Mouse (Mus musculus) hindbrain, postnatal 0 days (tissue): Measurements from ENCODE around the gene Crp. TPM values are rescaled to one million over a fixed set of nuclear protein-coding genes. Genes with fewer than 3 reads are reported as not detected.

Experiments used
- ATAC-seq: fragments of 200-750 bp; cut with Nextera tagmentation; 2 replicates; pipeline ENCODE4 v1.8.0; 2017; ENCODE audit warnings: mild to moderate bottlenecking, moderate TSS enrichment, moderate library complexity
- DNase-seq: peaks from one replicate; pipeline ENCODE4 v3.0.0-alpha.2; 2015; ENCODE audit warnings: low spot score
- H3K27ac ChIP-seq: fragments of 300-500 bp; sonication (generic); 2 replicates; pipeline ENCODE4 v1.5.1; 2014; ENCODE audit warnings: mild to moderate bottlenecking
- H3K27me3 ChIP-seq: fragments of 300-500 bp; sonication (generic); 2 replicates; pipeline ENCODE4 v1.6.1; 2014; ENCODE audit warnings: low read length, mixed read lengths; ENCODE audit not compliant: insufficient read depth
- H3K36me3 ChIP-seq: fragments of 300-500 bp; sonication (generic); 2 replicates; pipeline ENCODE4 v1.6.1; 2014; ENCODE audit warnings: low read length, mixed read lengths; ENCODE audit not compliant: insufficient read depth
- H3K4me1 ChIP-seq: fragments of 300-500 bp; sonication (generic); 2 replicates; pipeline ENCODE4 v1.6.1; 2014; ENCODE audit warnings: antibody characterized with exemption, low read length, mixed read lengths; ENCODE audit not compliant: insufficient read depth
- H3K4me2 ChIP-seq: fragments of 300-500 bp; sonication (generic); 2 replicates; pipeline ENCODE4 v1.6.1; 2014; ENCODE audit warnings: low read depth, mild to moderate bottlenecking, low read length, moderate library complexity, mixed read lengths
- H3K4me3 ChIP-seq: fragments of 300-500 bp; sonication (generic); 2 replicates; pipeline ENCODE4 v1.5.1; 2014; ENCODE audit warnings: low read length
- H3K9ac ChIP-seq: fragments of 300-500 bp; sonication (generic); replicated peaks from 2 replicates; pipeline ENCODE4 v1.6.1; 2014; ENCODE audit warnings: mild to moderate bottlenecking, low read length, moderate library complexity, mixed read lengths
- H3K9me3 ChIP-seq: fragments of 300-500 bp; sonication (generic); 2 replicates; pipeline ENCODE4 v1.6.1; 2016; ENCODE audit warnings: low read length, mixed read lengths
- CTCF ChIP-seq: IDR thresholded peaks from 2 replicates; pipeline ENCODE4 v1.5.1; 2016; ENCODE audit warnings: antibody characterized with exemption, control low read depth, low read depth
- WGBS: fragments of 180-500 bp; shearing (Covaris S2); extraction: QIAGEN DNeasy Blood & Tissue Kit; methylation state at CpG from one replicate; pipeline ENCODE4 v1.1.7; 2014; 5-methylcytosine and 5-hydroxymethylcytosine counted together
- polyA plus RNA-seq: library from polyadenylated mRNA; unstranded; fragments of >200 nt; fragmentation: Nextera tagmentation; extraction: Ambion mirVana; gene quantifications from 2 replicates; pipeline ENCODE4 v1.2.1, GENCODE M21; 2015
- total RNA-seq: library from RNA; depleted of rRNA; stranded (reverse); fragments of >200 nt; gene quantifications from 2 replicates; pipeline ENCODE4 v1.2.3, GENCODE M21; 2014

Gene Crp
- total and polyA plus RNA-seq, 2 experiments from 2014 or later: 0.14 TPM; not detected in 1

DNA sequence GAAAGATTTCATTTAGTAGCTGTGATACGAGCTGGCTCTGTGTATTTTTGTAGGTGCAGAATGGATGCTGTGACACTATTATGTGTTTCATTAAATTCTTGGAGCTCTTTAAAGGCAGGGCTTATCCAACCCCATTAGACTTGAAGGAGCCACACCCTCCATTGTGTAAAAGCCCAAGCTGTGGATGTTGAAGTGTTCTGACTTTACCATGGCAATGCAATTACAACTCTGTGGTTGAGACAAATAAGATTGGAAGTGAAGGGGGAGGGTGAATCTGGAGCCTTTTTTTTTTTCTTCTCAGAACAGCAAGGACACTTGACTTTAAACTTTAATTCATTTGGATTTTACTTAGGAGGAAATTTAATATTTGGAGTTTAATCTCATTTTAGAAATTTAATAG is 13.9 kb upstream of the Crp start:
- H3K27ac ChIP-seq: no peak overlapping the region
- no peak for ATAC-seq
- peaks cover 4% of the 10 kb centered on the region; the same call in 1 of the 2 replicates for H3K9me3 ChIP-seq
- DNase-seq: no peak
- no peaks in the 10 kb centered on the region for H3K36me3 ChIP-seq
- 57% methylated on average over 1 of the region's 1 CpGs for WGBS
- no peaks in the 10 kb centered on the region for H3K27me3 ChIP-seq
- H3K4me1 ChIP-seq: no peaks in the 10 kb centered on the region
- H3K9ac ChIP-seq: no peak overlapping the region
- no peak for TF ChIP-seq CTCF
- H3K4me3 ChIP-seq: no peak overlapping the region
- H3K4me2 ChIP-seq: no peak overlapping the region

DNA sequence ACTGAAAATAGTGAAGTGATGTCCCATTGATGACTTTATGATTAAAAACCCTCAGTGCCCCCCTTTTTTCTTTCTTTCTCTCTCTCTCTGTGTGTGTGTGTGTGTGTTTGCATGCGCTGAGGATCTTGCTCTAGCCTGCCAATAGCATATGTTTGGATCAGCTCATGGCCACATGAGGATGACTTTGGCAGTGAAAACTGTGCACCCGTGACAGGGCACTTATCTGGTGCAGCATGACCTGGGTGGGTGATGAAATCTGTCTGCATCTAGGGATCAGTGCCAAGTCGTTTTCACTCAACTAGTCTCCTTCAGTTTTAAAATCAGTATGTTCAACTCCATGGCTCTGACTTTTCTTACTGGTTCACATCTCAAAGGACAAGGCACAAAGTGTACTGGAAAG is 12.7 kb upstream of the Crp start:
- no peaks in the 10 kb centered on the region for H3K36me3 ChIP-seq
- H3K27me3 ChIP-seq: no peaks in the 10 kb centered on the region
- H3K4me1 ChIP-seq: no peaks in the 10 kb centered on the region
- WGBS: 65% methylated on average over 3 of the region's 3 CpGs
- H3K27ac ChIP-seq: no peak overlapping the region
- ATAC-seq (no peak), DNase-seq (no peak)
- H3K4me2 ChIP-seq: no peak overlapping the region
- no peak for TF ChIP-seq CTCF
- peaks cover 4% of the 10 kb centered on the region; the same call in 1 of the 2 replicates for H3K9me3 ChIP-seq
- H3K4me3 ChIP-seq: no peak overlapping the region
- H3K9ac ChIP-seq: no peak overlapping the region

DNA sequence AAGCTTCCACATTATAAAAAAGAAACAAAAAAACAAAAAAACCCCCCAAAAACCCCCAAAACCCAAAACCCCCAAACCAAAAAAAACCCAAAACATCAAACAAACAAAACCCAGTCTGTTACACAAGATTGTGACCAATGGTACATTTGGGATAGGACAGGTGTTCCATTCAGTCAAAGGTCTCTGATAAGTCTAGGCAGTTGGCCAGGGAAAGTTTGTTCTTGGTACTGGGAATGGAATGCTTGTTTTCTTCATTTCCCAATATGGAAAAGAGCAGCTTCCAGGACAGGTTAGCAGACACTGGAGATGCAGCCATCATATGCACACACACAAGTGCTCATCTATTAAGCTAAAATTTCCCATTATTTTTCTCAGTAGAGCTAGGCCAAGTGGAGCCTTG is 433 bp upstream of the Crp start:
- H3K27ac ChIP-seq: no peak overlapping the region
- H3K36me3 ChIP-seq: no peaks in the 10 kb centered on the region
- H3K4me3 ChIP-seq: no peak overlapping the region
- H3K9ac ChIP-seq: no peak overlapping the region
- H3K4me2 ChIP-seq: no peak overlapping the region
- no peak for TF ChIP-seq CTCF
- no peak for ATAC-seq
- no peaks in the 10 kb centered on the region for H3K27me3 ChIP-seq
- no peaks in the 10 kb centered on the region for H3K4me1 ChIP-seq
- no peaks in the 10 kb centered on the region for H3K9me3 ChIP-seq
- DNase-seq: no peak

DNA sequence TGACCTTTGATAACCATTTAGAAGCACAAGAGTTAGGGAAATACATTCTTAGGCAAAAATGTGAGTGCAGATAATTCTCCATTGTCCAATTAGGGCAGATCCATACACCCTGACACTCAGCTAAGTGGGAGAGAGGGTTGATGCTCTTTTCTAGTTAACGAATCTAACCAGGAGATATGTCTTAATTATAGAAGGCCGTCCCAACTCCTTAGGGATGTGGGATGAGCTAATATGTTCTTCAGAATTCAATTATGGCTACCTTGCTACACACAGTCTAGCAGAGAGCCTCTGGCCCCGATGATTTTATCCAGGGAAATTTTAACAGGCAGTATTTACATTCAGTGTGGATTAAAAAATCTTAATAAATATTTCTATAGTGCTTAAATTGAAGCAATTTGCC is 3.0 kb downstream of the Crp start:
- Histone ChIP-seq H3K27ac (no peak overlapping the region), H3K27me3 (no peaks in the 10 kb centered on the region), H3K36me3 (no peaks in the 10 kb centered on the region), H3K9me3 (no peaks in the 10 kb centered on the region), H3K4me2 (no peak overlapping the region), H3K9ac (no peak overlapping the region), H3K4me3 (no peak overlapping the region), H3K4me1 (no peaks in the 10 kb centered on the region)
- DNase-seq (no peak), ATAC-seq (no peak)
- WGBS: 69% methylated on average over 3 of the region's 3 CpGs
- no peak for TF ChIP-seq CTCF

DNA sequence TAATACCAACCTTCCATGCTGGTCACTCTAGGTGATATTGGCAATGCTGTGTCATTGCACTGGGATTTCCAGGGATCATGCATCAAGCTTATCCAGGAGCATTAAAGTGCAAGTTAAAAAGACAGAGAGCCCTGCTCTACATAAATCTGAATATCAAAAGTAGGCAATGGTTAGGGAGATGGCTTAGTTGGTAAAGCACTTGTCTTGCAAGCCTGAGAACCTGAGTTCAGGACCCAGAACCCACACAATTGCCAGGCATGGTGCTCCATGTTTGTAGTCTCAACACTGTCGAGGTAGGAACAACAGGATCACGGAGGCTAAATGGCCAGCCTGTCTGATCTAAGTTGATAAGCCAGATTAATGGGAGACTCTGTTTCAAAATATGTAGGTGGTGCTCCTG is 3.5 kb downstream of the Crp start:
- 95% methylated on average over 2 of the region's 2 CpGs for WGBS
- Histone ChIP-seq H3K9me3 (no peaks in the 10 kb centered on the region), H3K27ac (no peak overlapping the region), H3K4me3 (no peak overlapping the region), H3K4me1 (no peaks in the 10 kb centered on the region), H3K27me3 (no peaks in the 10 kb centered on the region), H3K4me2 (no peak overlapping the region), H3K9ac (no peak overlapping the region), H3K36me3 (no peaks in the 10 kb centered on the region)
- ATAC-seq (no peak), DNase-seq (no peak)
- TF ChIP-seq CTCF: no peak

DNA sequence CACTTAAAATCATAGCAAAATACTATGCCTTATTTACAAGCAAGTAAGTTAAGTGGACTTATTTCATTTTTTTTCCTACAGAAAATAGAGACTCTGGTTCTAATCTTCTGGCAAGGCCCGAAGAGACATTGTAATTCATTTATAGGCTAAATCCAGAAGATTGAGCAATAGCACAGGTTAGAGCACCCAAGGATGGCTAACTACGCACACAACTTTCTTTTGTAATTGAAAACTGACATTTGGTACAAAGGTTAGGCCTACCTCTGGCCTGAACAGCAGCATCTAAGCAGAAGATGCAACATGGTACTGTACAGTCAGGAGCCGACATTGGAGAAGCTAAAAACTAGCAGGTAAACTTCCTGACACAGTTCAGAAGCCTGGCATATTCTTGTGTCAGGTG is 4.0 kb downstream of the Crp start:
- no peaks in the 10 kb centered on the region for H3K36me3 ChIP-seq
- H3K4me2 ChIP-seq: no peak overlapping the region
- H3K4me1 ChIP-seq: no peaks in the 10 kb centered on the region
- H3K27me3 ChIP-seq: no peaks in the 10 kb centered on the region
- 97% methylated on average over 3 of the region's 3 CpGs for WGBS
- no peak for TF ChIP-seq CTCF
- no peaks in the 10 kb centered on the region for H3K9me3 ChIP-seq
- no peak for DNase-seq
- ATAC-seq: no peak
- no peak overlapping the region for H3K4me3 ChIP-seq
- no peak overlapping the region for H3K9ac ChIP-seq
- no peak overlapping the region for H3K27ac ChIP-seq

DNA sequence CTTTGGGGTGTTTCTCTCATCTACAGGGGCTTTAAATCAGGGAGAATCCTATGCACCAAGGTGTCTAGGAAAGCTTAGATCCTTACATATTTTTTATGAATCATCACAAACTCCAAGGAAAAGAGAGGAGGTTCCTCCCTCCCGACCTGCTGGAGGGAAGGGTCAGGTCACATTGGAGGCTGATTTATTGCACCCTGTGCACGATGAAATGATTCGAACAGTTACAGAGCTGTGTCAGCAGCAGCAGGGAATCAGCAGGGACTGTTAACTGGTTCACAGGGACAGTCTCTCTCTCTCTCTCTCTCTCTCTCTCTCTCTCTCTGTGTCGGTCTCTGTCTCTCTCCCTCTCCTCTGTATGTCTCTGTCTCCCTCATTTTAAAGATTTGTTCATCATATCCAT is 6.9 kb downstream of the Crp start:
- H3K36me3 ChIP-seq: no peaks in the 10 kb centered on the region
- H3K4me2 ChIP-seq: no peak overlapping the region
- no peak overlapping the region for H3K27ac ChIP-seq
- H3K9ac ChIP-seq: no peak overlapping the region
- TF ChIP-seq CTCF: no peak
- H3K27me3 ChIP-seq: no peaks in the 10 kb centered on the region
- WGBS: 58% methylated on average over 4 of the region's 4 CpGs
- no peaks in the 10 kb centered on the region for H3K9me3 ChIP-seq
- H3K4me1 ChIP-seq: no peaks in the 10 kb centered on the region
- DNase-seq: no peak
- ATAC-seq: no peak
- H3K4me3 ChIP-seq: no peak overlapping the region
